Mouse (Mus musculus): ENCODE measurements around the gene Rnf144b.

DNA sequence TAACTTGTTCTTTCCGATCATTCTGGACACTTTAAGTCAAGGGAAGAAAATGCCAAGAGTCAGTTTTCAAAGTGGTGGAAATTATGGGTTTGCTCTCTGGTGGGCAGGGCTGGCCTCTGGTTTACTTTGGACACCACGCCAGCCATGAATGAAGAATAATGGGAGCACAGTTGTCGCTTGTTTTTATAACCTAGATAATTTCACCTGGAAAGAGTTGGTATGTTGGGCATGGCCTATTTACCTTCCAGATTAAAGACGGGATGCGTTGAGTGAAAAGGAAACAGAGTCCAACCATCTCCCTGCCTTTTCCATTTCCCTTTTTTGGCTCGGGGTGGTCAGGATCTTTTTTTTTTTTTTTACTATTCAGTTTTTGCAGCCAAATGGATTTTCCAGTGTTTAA, 88.5 kb downstream of the Rnf144b start:
- TF ChIP-seq POLR2A (IDR thresholded peaks at IDR 0.05; ENCODE audit: insufficient read length, low read depth): no peak
- no peak for TF ChIP-seq E2F4 (IDR thresholded peaks at IDR 0.05; ENCODE audit: insufficient read depth)
- TF ChIP-seq USF1 (IDR thresholded peaks at IDR 0.05; ENCODE audit: low read depth): no peak
- TF ChIP-seq REST (IDR thresholded peaks at IDR 0.05; ENCODE audit: insufficient read depth, insufficient read length): no peak
- no peak for TF ChIP-seq POLR2AphosphoS2 (IDR thresholded peaks at IDR 0.05; ENCODE audit: insufficient read length, low read depth)
- TF ChIP-seq CEBPB (IDR thresholded peaks at IDR 0.05; ENCODE audit: insufficient read depth, poor library complexity, severe bottlenecking): no peak
- no peak for TF ChIP-seq MYOD1 (IDR thresholded peaks at IDR 0.05; ENCODE audit: control insufficient read depth in 1 of 3, insufficient read length in 2 of 3, low read depth in 2 of 3)
- TF ChIP-seq TCF12 (IDR thresholded peaks at IDR 0.05; ENCODE audit: insufficient read depth, poor library complexity, severe bottlenecking): no peak
- TF ChIP-seq MYOG (IDR thresholded peaks at IDR 0.05; ENCODE audit: control insufficient read depth in 1 of 3, insufficient read depth in 1 of 3, insufficient read length in 2 of 3, low read depth in 2 of 3): no peak
- no peak for TF ChIP-seq TCF3 (IDR thresholded peaks at IDR 0.05; ENCODE audit: insufficient read length, low read depth)
- TF ChIP-seq MAX (IDR thresholded peaks at IDR 0.05; ENCODE audit: low read depth): no peak
